Mouse (Mus musculus): ENCODE measurements around the gene Ppp3ca.
A peak's percentile ranks its signal among the peaks of the same experiment; 100 is the strongest.

Gene Ppp3ca

DNA sequence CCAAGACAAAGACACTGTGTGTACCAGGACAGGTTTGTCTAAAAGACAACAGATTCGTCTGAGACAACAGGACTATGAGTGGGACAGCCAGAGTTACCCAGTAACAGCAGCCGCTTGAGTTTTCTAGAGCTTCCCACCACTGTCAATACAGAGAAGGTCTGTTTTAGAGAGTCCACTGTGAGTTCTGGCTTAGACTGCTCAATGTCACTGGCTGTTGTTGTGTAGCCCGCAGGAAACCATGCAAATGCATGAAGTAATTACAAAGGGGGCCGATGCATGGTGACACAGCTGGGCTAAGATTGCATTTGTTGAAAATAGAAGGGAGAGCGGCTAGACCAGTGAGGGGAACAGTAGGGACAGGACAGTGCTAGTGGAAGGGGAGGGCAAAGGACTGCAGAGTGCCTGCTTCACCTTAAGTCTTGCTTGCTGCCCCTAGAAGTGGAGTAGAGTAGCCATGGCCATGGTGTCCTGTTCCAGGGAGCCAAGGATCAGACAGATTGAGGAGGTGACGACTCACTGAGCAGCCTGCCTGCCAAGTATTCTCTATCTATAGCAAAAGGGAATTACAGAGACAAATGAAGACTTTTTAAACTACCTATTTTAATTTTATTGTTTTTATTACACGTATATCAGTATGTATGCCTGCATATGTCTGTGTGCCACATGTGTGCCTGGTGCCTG is 174.0 kb downstream of the Ppp3ca start:
- no peak for DNase-seq (ENCODE audit: extremely low read depth, low read depth, low spot score)

DNA sequence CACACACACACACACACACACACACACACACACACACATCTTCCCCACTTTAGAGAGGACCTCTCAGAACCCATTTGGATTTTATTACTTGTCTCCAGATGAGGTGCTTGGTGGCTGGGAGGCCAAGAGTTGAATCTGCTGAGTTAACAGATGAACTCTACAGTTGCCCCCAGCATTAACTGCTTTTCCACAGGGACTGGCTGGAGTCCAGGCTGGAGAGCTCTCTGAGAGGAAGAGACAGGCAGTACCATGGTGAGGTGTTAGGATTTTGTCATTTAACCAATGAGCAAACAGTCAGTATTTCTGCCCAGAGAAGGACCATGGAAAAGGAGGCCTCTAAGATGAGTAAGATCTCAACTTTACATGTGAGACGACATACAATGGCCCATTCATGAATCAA is 179.1 kb downstream of the Ppp3ca start:
- no peak for DNase-seq (ENCODE audit: extremely low read depth, low read depth, low spot score)

DNA sequence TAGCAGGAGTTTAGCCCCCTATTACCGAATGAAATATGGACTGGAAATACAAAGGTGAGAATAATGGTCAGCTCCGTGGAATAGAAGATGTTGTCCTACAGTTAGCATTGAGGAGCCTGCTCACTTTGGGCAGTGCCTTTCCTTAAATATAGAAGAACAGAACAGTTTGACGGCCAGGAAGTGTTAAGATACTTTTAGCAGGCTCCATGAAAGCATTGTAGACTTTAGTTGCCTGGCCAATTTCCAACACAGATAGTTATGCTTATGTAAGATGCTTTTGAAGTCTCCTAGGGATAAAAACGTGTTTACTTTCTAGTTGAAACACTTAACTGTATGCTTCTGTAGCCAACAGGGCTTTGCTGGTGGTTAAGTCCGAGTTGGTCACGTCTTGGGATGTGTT is 183.0 kb downstream of the Ppp3ca start:
- no peak for DNase-seq (ENCODE audit: extremely low read depth, low read depth, low spot score)

DNA sequence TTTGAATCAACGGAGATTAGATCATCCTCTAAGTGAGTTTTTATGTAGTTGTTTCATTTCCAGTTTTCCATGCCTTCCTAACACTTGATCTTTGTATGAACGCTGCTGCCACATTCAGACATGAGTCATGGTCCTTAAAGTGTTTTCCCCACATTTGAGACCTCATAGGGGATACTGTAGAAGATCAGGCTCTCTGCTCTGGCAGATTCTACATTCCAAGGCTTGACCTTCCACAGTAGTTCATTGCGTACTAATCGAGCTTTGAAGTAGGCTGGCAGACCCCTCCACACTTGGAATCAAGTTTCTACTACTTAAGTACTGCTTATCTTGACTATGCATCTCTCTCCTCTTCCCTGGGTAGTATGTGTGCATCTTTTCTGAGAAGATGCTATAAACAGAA is 183.7 kb downstream of the Ppp3ca start:
- DNase-seq (ENCODE audit: extremely low read depth, low read depth, low spot score): no peak

GRCm38 (mm10) chr3:136855996-136856395 is 186.1 kb downstream of the Ppp3ca start:
- no peak for DNase-seq (ENCODE audit: extremely low read depth, low read depth, low spot score)

DNA sequence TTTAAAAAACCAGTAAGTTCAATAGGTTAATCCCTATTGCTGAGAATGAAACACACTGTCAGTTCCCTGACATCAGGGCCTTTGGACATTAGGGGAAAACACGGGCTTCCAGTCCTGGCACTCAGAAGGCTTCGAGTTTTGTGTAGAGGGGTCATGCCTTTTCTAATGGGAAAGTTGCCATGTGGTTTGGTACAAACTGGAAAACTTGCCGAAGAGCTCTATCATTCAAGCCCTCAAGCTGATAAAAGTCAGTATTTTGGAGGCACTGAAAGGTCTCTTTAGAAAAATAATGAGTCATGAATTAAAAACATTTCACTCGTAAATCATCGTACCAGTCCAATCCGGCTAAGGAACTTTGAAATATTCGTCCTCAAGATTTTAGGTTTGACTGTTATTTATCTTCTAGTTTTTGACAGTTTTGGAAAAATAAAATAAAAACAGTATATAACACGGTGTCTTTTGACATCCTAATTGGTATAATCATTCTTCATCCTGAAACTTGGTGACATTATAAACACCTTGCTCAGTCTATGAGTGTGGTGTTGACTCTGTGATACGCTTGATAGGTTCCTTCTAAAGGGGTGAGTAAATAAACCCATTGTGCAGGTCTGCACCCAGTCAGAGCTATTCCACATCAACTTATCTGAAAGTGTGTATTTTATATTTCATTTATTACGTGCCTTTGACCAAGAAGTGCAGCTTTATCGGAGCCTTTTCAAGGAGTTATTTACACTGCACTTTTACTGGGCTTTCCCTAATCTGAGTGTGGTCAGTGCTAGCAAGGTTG is 192.3 kb downstream of the Ppp3ca start:
- no peak for DNase-seq (ENCODE audit: extremely low read depth, low read depth, low spot score)

DNA sequence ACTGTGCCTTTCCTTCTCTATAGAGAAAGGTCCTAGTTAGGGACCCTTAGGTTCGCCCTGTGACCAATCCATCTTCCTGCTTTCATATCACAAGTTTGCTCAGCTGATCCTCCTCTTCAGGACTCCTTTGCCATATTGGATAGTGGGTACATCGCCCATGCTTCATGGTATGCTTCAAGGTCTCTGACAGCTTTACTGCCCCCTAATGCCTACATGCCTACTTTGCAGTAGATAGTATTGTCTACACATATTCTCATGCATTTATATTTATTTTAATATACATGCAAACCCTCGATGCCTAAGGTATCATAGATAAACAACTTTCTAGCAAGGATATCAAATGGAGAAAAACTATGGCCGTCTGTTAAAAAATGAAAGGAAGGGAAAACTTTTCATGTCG is 193.2 kb downstream of the Ppp3ca start:
- no peak for DNase-seq (ENCODE audit: extremely low read depth, low read depth, low spot score)

GRCm38 (mm10) chr3:136864306-136864705 is 194.4 kb downstream of the Ppp3ca start:
- DNase-seq (ENCODE audit: extremely low read depth, low read depth, low spot score): no peak

- DNase-seq (ENCODE audit: extremely low read depth, low read depth, low spot score): no peak
These were observed 195.4 kb downstream of the Ppp3ca start for GRCm38 (mm10) chr3:136865176-136865859.

- DNase-seq (ENCODE audit: extremely low read depth, low read depth, low spot score): peak; percentile 18
These were observed 196.2 kb downstream of the Ppp3ca start for GRCm38 (mm10) chr3:136866095-136866494.

DNA sequence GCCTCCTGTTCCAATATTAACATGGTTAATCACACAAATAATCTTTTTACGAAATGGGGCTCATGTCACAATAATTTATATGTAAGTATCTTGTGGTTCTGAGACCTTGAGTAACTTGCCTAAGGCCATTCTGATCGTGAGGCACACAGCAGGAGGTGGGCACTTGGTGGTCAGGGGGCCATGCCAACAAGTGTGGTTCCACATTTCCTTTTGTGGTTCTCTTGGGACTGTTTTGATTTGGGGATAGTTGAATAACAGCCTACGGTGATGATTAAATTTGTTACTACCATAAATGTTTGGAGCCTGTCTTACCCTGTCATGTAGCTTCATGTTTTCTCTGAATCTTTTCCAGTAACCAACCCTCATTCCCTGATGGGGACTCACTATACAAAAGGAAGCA is 196.6 kb downstream of the Ppp3ca start:
- DNase-seq (ENCODE audit: extremely low read depth, low read depth, low spot score): peak; percentile 98

GRCm38 (mm10) chr3:136867366-136867765 is 197.4 kb downstream of the Ppp3ca start:
- peak; percentile 93 for DNase-seq (ENCODE audit: extremely low read depth, low read depth, low spot score)

DNA sequence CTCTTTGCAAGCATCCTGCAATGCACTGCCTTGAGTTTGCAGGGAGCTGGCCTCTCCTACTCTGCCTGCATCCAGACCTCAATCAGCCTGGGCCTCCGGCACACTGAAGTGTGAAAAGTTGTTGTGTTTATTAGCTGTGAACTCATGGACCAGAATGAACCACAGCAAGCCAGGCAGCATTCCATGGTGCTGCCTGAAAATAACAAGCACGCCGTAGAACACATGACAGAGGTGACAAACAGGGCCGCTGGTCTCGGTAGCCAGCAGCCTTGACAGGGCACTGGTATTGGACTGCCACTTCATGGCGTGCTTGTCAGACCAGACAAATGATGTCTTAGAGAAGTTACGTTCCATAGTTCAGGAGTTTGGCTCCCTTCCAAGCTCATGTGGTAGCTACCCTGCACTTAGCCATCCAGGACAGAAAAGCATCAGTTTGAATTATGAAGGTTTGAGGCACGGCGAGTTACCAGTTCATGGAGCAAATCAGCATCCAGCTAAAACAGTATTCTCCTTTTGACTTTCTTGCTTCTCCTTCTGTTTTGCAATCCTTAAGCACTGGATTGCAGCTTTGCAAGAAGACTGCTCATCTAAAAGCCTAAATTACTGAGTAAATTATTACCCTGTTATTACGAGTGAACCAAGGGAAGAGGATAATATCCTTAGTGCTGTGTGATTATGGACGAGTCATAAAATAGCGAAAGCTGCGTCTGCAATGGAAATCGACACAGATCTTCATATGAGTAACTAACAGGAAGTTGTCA is 202.0 kb downstream of the Ppp3ca start:
- DNase-seq (ENCODE audit: extremely low read depth, low read depth, low spot score): no peak

DNA sequence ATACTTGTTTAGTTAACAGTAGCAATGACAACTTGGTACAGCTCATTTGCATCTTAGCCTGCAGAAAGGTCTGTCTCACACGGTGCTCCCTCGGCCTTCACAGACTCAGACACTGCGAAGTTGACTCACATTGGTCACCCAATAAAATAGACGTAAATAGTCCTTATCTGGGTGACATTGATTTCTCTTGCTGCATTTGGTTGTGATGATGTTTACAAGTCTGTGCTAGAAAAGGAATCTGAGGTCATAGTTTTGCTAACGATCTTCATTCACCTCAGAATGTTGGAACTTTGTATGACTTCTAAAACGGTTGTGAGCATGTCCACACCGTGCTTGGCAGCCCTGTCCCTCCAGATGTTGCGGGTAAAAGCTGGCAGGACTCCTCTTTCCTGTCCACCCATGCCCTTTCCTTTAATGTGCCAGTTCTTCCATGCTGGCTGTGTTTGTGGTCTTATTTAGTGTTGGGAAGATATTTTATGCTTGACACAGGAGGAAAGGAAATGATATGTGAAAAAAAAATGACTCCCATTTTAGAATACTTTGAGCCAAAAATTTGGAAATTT is 202.7 kb downstream of the Ppp3ca start:
- DNase-seq (ENCODE audit: extremely low read depth, low read depth, low spot score): no peak

GRCm38 (mm10) chr3:136873809-136874449 is 204.0 kb downstream of the Ppp3ca start:
- no peak for DNase-seq (ENCODE audit: extremely low read depth, low read depth, low spot score)

DNA sequence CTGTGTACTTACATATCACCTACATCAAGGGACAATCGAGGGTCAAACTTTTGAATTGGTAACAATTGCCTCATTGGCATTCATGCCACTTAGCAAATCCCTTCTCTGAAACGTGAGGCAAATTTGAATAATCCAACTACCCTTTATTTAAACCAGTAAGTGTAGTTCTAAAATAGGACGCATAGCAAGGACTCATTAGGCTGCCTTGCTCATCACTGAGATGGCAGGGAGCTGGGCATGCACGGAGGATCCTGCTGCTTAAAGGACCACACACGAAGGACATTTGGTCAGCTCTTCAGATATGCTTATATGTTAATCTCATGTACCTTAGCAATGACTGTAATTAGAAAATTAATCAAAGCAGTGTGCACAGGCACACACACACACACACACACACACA is 204.6 kb downstream of the Ppp3ca start:
- no peak for DNase-seq (ENCODE audit: extremely low read depth, low read depth, low spot score)

GRCm38 (mm10) chr3:136887741-136888140 is 217.8 kb downstream of the Ppp3ca start:
- DNase-seq (ENCODE audit: extremely low read depth, low read depth, low spot score): no peak

DNA sequence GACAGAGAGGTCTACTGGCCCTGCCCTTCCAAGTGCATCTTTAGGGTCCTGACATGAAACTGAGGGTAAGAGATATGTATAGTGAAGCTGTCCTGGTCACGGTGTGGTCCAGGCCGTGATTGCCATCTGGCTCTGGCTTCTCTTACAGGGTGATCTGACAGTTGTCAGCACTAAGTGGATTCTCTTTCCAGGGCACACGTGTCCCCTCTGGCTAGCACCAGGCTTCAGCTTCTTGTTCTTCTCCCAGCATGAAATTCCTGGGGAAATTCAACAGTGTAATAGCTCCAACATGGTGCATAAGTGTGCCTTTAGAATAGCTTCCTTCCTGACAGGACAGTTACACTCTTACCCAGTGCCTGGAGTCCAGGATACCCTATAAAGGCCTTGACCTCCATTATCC is 222.2 kb downstream of the Ppp3ca start:
- DNase-seq (ENCODE audit: extremely low read depth, low read depth, low spot score): no peak

DNA sequence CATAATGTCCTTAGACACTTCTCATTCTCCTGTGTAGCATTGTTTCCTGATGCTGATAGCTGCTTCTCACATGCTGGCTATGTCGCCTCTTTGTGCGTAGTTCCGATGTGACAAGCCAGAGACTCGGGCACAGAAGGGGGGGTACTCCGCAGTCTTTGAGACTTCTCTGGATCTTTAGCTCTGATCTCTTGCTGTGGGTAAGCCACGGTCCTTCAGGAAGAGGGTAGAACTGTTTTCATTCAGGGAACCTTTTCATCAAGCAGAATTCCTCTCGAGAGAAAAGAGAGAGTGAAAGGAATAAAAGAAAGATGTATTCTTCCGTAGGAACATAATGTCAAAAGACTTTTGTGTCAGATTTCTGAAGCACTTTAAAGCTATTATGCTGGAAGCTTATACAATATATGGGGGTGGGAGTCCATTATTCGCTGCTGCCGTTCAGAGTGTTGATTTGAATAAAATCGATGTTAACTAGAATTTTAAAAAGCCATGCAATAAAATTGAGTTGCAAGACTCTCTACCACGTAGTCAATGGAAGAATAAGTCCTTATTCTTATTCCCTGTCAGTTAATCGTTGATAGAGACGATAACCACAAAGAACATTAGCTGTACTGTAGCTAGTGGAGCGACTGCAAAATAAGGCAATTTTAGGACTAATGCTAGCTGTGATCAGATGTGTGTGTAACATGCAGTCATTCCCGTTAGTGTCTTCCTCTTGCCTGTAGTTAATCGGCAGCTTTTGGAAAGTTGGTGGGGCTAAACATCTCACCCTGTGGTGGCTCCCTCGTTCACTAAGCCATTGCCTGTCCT is 223.9 kb downstream of the Ppp3ca start:
- no peak for DNase-seq (ENCODE audit: extremely low read depth, low read depth, low spot score)

GRCm38 (mm10) chr3:136895498-136895897 is 225.6 kb downstream of the Ppp3ca start:
- DNase-seq (ENCODE audit: extremely low read depth, low read depth, low spot score): no peak

Data from fat pad, adult 2 months (tissue).